Mouse (Mus musculus) thymus, postnatal 25 days (tissue): ENCODE data around the gene Pea15a.

Experiments used
- DNase-seq: peaks from one replicate; pipeline ENCODE4 v3.0.0; 2022

Gene Pea15a

DNA sequence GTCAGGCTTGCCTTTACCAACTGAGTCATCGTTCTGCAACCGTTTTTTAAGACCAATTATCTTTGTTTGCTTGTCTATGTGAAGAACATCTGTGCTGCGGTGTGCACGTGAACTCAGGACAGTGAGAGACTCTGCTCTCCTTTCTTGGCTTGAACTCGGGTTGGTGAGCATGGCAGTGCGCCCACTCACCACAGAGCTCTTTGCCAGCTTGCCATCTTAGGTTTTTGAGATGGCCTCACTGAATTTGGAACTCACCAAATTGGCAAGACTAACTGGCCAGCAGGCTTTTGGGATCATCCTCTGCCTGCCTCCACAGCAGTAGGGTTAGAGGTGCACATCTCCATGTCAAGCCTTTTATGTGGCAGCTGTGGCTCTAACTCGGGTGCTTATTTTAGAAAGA, 28.8 kb downstream of the Pea15a start:
- no peak for DNase-seq

DNA sequence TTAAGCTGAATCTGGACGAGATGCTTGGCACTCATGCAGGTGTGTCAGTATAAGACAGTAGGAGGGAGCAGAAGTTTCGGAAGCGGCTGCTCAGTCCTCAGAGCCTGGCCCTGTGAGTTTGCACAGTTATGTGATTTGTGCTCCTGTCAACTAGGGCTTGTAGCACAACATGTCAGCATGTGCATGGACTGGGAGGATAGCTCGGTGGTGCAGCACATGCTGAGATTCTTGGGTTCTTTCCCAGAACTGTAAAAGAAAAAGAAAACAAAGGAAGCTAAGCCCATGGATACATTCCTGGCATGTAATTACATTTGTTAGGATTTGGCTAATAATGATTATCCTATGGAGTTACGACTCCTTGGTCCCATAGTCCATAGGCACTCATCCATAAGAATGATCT, 33.4 kb downstream of the Pea15a start:
- DNase-seq, result no peak

DNA sequence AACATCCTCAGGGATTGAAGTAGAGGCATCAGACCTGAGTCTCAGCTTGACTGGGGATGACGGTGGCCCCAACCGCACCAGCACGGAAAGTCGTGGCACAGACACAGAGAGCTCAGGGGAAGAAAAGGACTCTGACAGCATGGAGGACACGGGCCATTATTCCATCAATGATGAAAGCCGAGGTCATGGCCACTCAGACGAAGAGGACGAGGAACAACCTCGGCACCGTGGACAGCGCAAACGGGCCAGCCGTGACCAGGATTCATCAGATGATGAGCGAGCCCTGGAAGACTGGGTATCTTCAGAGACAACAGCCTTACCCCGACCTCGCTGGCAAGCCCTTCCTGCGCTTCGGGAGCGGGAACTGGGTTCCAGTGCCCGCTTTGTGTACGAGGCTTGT, 34.2 kb downstream of the Pea15a start:
- DNase-seq, result no peak

DNA sequence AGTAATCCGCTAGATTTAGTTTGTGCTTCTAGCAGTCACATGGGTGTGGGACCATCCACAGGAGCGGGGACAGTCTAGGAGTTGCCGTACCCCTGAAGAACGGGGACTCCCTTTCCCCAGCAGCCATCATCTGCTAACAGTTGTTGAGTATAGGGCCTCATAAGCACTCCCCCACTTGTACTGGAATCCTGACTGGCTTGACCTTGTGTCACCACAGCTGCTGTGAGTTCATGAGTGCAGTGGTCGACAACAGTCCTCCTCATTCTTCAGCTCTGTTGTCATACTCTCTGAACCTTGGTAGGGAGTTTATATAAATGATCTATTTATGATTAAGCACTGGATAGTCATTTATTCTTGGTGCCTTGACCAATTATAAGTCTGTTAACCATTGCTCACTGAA, 36.8 kb downstream of the Pea15a start:
- DNase-seq, result no peak

DNA sequence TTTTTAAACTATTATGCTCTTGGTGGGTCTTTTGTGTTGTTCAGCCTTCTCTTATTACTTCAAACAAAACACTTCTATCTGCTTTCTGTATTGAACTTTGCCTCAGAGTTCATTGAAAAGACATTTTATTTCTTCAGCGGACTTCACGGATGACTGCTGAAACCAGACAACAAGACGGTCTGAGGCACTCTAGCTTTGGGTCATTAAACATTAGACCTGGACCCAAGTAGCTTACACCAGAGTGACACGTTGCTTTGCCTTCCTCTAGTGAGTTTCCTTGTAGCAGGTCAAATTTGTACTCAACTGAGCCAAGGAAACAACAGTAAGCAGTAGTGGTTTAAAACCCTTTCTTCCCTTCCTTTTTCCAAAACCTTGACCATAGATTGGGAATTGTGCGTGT, 38.7 kb downstream of the Pea15a start:
- DNase-seq, result no peak

DNA sequence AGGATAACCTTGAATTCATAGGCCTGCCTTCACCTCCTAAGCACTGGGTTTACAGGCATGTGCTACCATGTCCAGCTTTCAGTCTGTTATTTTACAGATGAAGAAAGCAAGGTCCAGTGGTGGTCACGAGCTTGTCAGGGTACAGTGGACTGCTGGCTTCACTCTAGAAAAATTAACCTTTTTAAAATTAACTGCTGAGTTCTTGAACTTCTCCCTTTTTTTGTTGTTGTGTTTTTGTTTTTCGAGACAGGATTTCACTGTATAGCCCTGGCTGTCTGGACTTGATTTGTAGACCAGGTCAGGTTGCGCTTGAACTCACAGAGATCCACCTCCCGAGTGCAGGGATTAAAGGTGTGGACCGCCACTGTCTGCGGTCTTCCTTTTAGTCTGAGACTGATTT, 43.6 kb downstream of the Pea15a start:
- DNase-seq, result no peak

DNA sequence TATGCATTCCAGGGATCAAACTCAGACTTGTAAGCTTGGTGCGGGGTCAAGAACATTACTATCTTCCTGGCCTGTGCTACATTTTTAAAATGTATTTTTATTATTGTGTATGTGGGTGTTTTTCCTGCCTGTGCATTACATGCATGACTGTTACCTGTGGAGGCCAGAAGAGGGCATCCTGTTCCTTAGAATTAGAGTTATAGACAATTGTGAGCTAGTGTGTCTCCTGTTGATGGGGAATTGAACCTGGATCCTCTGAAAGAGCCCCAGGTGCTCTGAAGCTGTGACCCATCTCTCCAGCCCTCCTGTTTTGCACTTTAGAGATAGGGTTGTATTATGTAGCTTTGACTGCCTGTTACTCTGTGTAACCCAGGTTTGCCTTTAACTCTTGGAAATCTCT, 44.6 kb downstream of the Pea15a start:
- peak; percentile 30 for DNase-seq

DNA sequence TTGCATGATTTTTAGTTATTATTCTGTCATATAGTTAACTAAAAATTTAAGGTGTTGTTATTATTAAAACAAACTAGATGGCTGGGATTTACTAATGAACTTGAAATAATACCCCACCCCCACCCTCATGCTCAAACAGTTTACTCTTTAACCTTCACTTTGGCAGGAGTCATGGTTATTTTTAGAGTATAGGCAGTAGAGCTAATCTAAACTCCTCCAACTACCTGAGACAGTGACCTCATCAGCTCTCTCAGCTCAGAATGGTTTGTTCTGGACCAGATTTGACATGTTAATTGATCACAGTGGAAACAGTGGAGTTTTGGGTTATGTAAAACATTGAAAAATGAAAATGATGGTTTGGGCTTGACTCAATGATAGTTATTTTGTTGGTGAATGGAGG, 46.1 kb downstream of the Pea15a start:
- no peak for DNase-seq

DNA sequence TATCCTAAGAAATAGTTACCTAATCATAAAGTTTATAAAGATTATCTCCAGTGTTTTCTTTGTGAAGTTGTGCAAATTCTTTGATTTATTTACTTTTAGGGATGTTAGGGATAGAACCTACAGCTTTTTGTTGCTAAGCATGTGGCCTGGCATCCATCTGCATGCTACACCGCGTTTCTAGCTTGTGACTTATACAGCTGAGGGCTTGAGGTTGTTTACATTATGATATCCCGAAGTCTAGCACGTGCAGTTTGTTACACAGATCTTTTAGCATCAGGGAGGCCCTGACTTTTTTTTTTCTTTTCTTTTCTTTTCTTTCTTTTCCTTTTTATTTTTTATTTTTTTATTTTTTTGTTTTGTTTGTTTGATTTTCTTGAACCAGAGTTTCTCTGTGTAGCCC, 46.6 kb downstream of the Pea15a start:
- DNase-seq, result no peak

DNA sequence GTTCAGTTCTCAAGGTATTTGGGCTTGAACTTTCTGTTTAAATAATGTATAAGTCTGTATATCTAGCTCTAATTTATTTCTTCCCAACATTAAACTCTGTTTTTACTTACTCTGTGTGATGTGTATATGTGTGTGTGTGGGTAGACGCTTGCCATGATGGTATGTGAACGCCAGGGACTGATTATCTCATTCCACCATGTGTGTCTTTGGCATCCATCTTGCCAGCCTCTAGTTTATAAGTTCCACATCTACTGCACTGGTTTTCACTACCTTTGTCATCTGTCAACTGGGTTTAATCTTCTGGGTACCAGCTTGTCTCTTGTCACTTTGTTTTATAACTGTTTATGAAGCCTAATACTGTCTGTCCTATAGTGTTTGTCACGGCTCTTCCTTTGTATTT, 51.1 kb downstream of the Pea15a start:
- no peak for DNase-seq

DNA sequence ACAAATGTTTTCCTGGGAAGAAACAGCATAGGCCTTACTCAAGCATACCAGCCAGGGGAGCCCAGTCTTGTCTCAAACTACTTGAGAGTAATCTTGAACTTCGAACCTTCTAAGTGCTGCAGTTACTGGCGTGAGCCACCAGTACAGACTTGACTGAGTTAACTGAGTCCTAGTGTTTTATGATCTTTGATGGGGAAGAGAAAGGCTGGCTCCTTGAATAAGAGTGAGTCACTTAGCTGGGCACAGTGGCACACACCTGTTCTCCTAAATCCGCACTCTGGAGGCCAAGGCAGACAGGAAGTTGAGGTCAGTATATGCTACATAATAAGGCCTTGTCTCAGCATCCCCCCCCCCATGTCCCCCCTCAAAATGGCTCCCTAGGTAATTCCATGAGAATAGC, 52.1 kb downstream of the Pea15a start:
- no peak for DNase-seq

DNA sequence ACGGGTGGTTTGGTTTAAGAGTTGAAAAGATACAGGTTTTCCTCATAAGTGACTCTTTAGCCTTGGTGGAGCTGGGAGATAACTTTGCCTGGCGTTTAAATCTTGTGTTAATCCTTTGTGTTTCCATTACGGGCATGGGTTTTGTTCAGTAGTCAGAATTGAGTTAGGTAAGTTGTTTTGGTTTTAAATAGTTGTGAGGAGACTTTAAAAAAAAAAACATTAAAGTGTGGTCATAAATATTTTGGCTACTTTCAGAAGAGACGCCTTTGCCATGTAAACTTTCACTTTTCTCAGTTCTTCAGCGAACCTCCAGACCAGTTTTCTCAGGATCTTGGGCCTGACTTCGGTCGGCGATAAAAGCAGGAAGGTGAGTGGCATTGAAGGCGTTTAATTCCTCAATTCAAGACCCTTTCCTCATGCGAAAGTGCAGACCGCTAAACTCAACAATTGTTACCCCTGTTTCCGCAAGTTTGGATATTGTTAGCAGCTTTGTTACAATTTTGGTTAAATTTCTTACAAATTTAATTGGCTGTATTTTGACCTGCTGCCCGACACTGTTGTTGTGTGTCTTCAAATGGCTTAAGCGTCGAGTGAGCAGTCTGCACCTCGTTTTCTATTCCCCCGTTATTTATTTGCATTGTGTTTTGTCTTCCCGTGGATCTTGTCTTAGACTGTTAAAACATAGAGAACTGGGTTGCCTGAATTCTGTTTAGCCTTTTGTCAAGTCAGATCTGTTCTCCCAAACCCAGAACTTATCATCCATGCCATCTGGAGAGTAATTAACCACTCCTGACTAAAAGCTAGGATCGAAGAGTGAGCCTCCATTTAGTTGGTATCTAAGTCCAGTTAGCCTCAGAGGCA, 57.4 kb downstream of the Pea15a start:
- DNase-seq, result peak; percentile 37

DNA sequence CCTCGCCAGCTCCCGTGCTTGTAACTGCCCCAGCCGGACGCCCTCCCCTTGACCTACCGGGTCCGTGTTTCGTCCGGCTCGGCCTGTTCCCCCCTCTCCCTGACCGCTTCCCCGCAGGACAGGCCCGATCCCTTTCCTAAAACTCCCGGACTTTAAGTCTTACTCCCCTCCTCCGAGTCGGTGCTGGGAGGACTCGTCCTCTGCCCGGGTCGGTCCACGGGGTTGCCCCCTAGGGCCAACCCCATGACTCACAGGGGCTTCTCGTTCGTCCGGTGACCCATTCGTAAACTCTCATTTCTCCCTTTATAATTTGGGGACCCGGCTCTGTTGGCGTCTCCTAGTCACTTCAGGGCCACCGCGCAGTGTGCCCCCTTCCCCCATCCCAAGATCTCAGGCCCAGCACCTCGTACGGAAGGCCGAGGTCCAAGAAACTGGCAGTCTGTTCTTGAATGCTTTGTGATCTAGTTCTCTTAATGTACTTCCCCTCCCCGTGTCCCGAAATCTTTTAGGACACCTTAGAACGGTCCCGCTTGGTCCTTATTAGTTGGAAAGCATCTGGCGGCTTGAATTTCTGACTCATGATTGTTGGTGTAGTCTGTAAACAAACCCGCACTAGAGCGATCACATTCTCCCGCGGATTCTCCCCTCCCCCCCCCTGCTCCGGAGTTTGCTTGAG, 58.2 kb downstream of the Pea15a start:
- peak; percentile 67 for DNase-seq

DNA sequence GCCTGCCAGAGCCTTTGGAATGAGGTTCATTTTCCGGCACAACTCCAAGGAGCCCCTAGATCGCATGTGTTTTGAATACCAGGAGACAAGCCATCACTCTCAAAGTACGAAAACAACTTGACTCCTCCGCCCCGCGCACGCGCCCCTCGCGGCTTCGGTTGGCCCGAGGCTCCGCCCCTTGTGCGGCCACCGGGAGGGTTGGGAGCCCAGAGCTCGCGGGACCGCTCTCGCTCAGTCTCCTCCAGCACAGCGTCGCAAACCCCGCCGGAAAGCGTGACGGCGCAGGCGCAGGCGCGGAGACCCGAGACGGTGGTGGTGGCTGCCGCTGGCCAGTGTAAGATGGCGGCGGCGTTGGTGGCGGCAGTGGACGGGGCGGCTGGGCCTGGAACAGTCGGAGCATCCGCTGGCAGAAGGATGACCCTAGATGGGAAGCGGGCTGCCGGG, 58.7 kb downstream of the Pea15a start, which contains the start of gene Dcaf8:
Dcaf8 (plus strand) TSS at position 250 of the 444 bp plus-strand sequence.
- peak; percentile 99 for DNase-seq
